In the genomic region with DNA sequence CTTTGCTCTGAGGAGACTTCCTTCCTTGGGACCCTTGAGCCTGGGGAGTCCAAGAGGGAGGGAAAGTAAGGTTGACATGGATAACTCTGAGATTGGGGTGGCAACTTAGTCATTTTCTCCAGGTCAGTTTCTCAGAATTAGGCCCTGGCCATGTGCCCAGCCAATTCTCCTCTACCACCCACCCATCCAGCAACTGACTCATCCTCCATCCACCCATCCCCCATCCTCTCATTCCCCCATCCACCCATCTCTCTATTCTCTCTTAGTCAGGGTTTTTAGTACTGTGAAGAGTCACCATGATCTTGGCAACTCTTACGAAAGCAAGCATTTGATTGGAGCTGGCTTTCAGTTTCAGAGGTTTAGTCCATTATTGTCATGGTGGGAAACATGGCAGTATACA, we compare ENCODE assay signal across 17 mouse cellular contexts. TPM values are rescaled to one million over a fixed set of nuclear protein-coding genes. Genes with fewer than 3 reads are reported as not detected.
DNase-seq lines count a peak whose midpoint lies in the region; TF ChIP-seq lines count a peak whose summit lies in the region.
"Had no signal": no experiment of that assay in that cellular context is flagged by ENCODE, and none has a peak within 500 bp of the region (broad histone marks: within the 10 kb centered on the region; RNA-seq: fewer than 3 reads in every experiment).

No protein-coding gene starts in this region.

- WGBS in olfactory bulb, adult 2 months = 87% methylated on average over 1 of the region's 1 CpGs

- TF ChIP-seq POLR2A in olfactory bulb, adult 2 months (IDR thresholded peaks at IDR 0.05; ENCODE audit: insufficient read depth, low read depth, low read length) = no peak

- peak overlapping the region; percentile 91; the same call in 1 of the 2 replicates for H3K27ac ChIP-seq in olfactory bulb, adult 2 months (ENCODE audit: insufficient read depth, low read depth, low read length)
- H3K27ac ChIP-seq: embryonic facial prominence, embryonic 12.5 days; hindbrain, embryonic 10.5 days had no signal

- peak; percentile 1 for DNase-seq in adrenal gland, adult 2 months
- no peak for DNase-seq in adrenal gland, adult 8-10 months
- peak; percentile 5 for DNase-seq in kidney, postnatal 10 days
- no peak for DNase-seq in kidney, adult 11 months
- peak; percentile 3 for DNase-seq in ovary, postnatal 36 days (ENCODE audit: low spot score)
- DNase-seq in ovary, postnatal 14 days (ENCODE audit: low spot score) = no peak
- DNase-seq in neural tube, embryonic 10.5 days (ENCODE audit: extremely low spot score, low spot score) = no peak
- DNase-seq: cerebellum, adult 18-20 months; kidney, adult 2 months; liver; liver, postnatal 0 days; midbrain, embryonic 14.5 days; right cerebral cortex, postnatal 4 days had no signal

- peaks cover 9% of the 10 kb centered on the region for H3K4me1 ChIP-seq in olfactory bulb, adult 2 months (ENCODE audit: control insufficient read depth, insufficient read depth, low read length)
- H3K4me1 ChIP-seq: embryonic facial prominence, embryonic 12.5 days had no signal

- no peak overlapping the region for H3K4me3 ChIP-seq in olfactory bulb, adult 2 months (ENCODE audit: insufficient read depth, low read depth, low read length)
- H3K4me3 ChIP-seq: embryonic facial prominence, embryonic 12.5 days; hindbrain, embryonic 10.5 days had no signal

- no peak for TF ChIP-seq CTCF in olfactory bulb, adult 2 months (IDR thresholded peaks at IDR 0.05; ENCODE audit: insufficient read depth, low read depth, low read length)

RNA-seq across cellular contexts. Expression of gene Ptgis, which starts 28.3 kb away (rescaled TPM):
- total RNA-seq in adrenal gland, adult 2 months (2021) = 10 to 100 TPM; 17.3 to 37.2 TPM
- polyA plus RNA-seq in adrenal gland, adult 2 months (2012; rRNA removed) = 65.3 and 74.3 TPM in 2 replicates
- 10 to 100 TPM; 26.8 to 54.4 (median 40.8) TPM for total RNA-seq in adrenal gland, adult 8-10 months (2022)
- not detected in 2 replicates for polyA plus RNA-seq in olfactory bulb, adult 2 months (2012; ENCODE audit: insufficient read depth, insufficient read length, low replicate concordance, missing spikeins)
- total RNA-seq: megakaryocyte, adult 5-6 weeks had no signal

Comparison
In these comparisons a context has a peak if more than half of its experiments do, and no peak if none do; other contexts are left out.
1. DNase-seq: peak in adrenal gland, adult 2 months (single experiment), kidney, postnatal 10 days (single experiment) and ovary, postnatal 36 days (single experiment); none in adrenal gland, adult 8-10 months (single experiment), kidney, adult 11 months (single experiment), ovary, postnatal 14 days (single experiment) and neural tube, embryonic 10.5 days (single experiment).